Mouse (Mus musculus): ENCODE measurements at regions not wholly inside any gene's neighbourhood (a gene's known extent, or its start where the extent isn't known, plus 50 kb on each side); places are given as distances from the start of the nearest gene placed in this dataset.

DNA sequence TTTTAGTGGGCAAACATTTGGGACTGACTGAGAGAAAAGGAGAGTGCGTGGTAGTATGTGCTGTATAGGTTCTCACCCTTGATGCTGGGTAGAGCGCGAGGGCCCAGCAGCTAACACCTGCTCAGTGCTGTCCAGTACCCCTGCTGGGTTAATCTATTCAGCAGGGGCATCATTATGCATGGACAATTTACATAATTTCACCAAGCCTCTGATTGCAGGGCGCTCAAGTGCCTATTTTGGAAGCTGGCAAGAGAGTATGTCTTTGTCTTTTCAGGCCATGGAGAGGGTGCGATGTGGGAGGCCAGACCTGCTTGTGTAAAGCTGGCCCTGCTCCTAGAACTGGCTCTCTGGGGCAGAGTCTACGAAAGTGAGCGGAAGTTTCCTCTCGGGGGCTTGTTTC is 294.9 kb upstream of the Gm4791 start:
- no peak for TF ChIP-seq CTCF (IDR thresholded peaks at IDR 0.05; ENCODE audit: low read depth, low read length)
- TF ChIP-seq TAL1 (conservative IDR thresholded peaks at IDR 0.05; ENCODE audit: low read depth, low read length), result no peak
- TF ChIP-seq GATA1 (IDR thresholded peaks at IDR 0.05; ENCODE audit: borderline replicate concordance, low read length), result no peak
